Mouse (Mus musculus) lung, postnatal 10 days (tissue): ENCODE results near the gene Pank1.
A peak's percentile ranks its signal among the peaks of the same experiment; 100 is the strongest.

ENCODE experiments used
- DNase-seq: peaks from one replicate; pipeline ENCODE4 v3.0.0; 2021

The Pank1 gene

GRCm38 (mm10) chr19:34877898-34878602 lies 1.2 kb downstream of the Pank1 start:
- peak; percentile 94 for DNase-seq

- DNase-seq: no peak
These were observed 2.6 kb downstream of the Pank1 start for GRCm38 (mm10) chr19:34876676-34877075.

GRCm38 (mm10) chr19:34869375-34869774 lies 9.9 kb downstream of the Pank1 start:
- DNase-seq: no peak

- no peak for DNase-seq
These were observed 11.0 kb downstream of the Pank1 start for GRCm38 (mm10) chr19:34868093-34868741.

- DNase-seq: no peak
These were observed 15.5 kb downstream of the Pank1 start for GRCm38 (mm10) chr19:34863737-34864136.

- DNase-seq: peak; percentile 61
These were observed 23.1 kb downstream of the Pank1 start for GRCm38 (mm10) chr19:34856021-34856651.

GRCm38 (mm10) chr19:34851161-34851560 lies 28.1 kb downstream of the Pank1 start:
- no peak for DNase-seq

GRCm38 (mm10) chr19:34849426-34849825 lies 29.8 kb downstream of the Pank1 start:
- no peak for DNase-seq

- no peak for DNase-seq
These were observed 31.1 kb downstream of the Pank1 start for GRCm38 (mm10) chr19:34848164-34848563.

GRCm38 (mm10) chr19:34847103-34847502 lies 32.2 kb downstream of the Pank1 start:
- DNase-seq: no peak

GRCm38 (mm10) chr19:34846508-34847038 lies 32.7 kb downstream of the Pank1 start:
- no peak for DNase-seq

GRCm38 (mm10) chr19:34846005-34846404 lies 33.2 kb downstream of the Pank1 start:
- DNase-seq: no peak

GRCm38 (mm10) chr19:34845331-34845730 lies 33.9 kb downstream of the Pank1 start:
- DNase-seq: no peak

GRCm38 (mm10) chr19:34844760-34845159 lies 34.5 kb downstream of the Pank1 start:
- no peak for DNase-seq

- DNase-seq: no peak
These were observed 35.2 kb downstream of the Pank1 start for GRCm38 (mm10) chr19:34844047-34844446.

- no peak for DNase-seq
These were observed 37.3 kb downstream of the Pank1 start for GRCm38 (mm10) chr19:34841719-34842506.

GRCm38 (mm10) chr19:34838624-34839023 lies 40.6 kb downstream of the Pank1 start:
- no peak for DNase-seq

- no peak for DNase-seq
These were observed 47.6 kb downstream of the Pank1 start for GRCm38 (mm10) chr19:34831702-34832101.

- DNase-seq: no peak
These were observed 51.2 kb downstream of the Pank1 start for GRCm38 (mm10) chr19:34827916-34828635.

GRCm38 (mm10) chr19:34827444-34827843 lies 51.8 kb downstream of the Pank1 start:
- DNase-seq: no peak

- peak; percentile 54 for DNase-seq
These were observed 53.2 kb downstream of the Pank1 start for GRCm38 (mm10) chr19:34825946-34826655.
